Mouse (Mus musculus) liver, embryonic 16.5 days (tissue): ENCODE results near the gene Wbp1. TPM values are rescaled to one million over a fixed set of nuclear protein-coding genes. Genes with fewer than 3 reads are reported as not detected.

ENCODE experiments used
- ATAC-seq: fragments of 200-750 bp; cut with Nextera tagmentation; 2 replicates; pipeline ENCODE4 v1.8.0; 2017; ENCODE audit warnings: low read depth, mild to moderate bottlenecking, moderate number of reproducible peaks, moderate library complexity
- H3K27ac ChIP-seq: fragments of 300-500 bp; sonication (generic); 2 replicates; pipeline ENCODE4 v1.5.1; 2014; ENCODE audit warnings: mild to moderate bottlenecking, low read length
- H3K27me3 ChIP-seq: fragments of 300-500 bp; sonication (generic); 2 replicates; pipeline ENCODE4 v1.6.1; 2014; ENCODE audit warnings: low read depth, low read length, mixed read lengths; ENCODE audit not compliant: control insufficient read depth, insufficient read depth
- H3K36me3 ChIP-seq: fragments of 300-500 bp; sonication (generic); 2 replicates; pipeline ENCODE4 v1.6.1; 2014; ENCODE audit warnings: mild to moderate bottlenecking; ENCODE audit not compliant: control insufficient read depth, insufficient read depth
- H3K4me1 ChIP-seq: fragments of 300-500 bp; sonication (generic); 2 replicates; pipeline ENCODE4 v1.6.1; 2014; ENCODE audit warnings: low read depth, low read length, mixed read lengths; ENCODE audit not compliant: control insufficient read depth
- H3K4me2 ChIP-seq: fragments of 300-500 bp; sonication (generic); 2 replicates; pipeline ENCODE4 v1.6.1; 2014; ENCODE audit warnings: low read depth, low read length, mixed read lengths
- H3K4me3 ChIP-seq: fragments of 300-500 bp; sonication (generic); 2 replicates; pipeline ENCODE4 v1.5.1; 2014; ENCODE audit warnings: low read depth, mild to moderate bottlenecking, low read length
- H3K9ac ChIP-seq: fragments of 300-500 bp; sonication (generic); 2 replicates; pipeline ENCODE4 v1.6.1; 2014; ENCODE audit warnings: low read depth, low read length
- H3K9me3 ChIP-seq: fragments of 300-500 bp; sonication (generic); replicated peaks from 2 replicates; pipeline ENCODE4 v1.6.1; 2016; ENCODE audit warnings: low read length; ENCODE audit not compliant: control insufficient read depth
- WGBS: fragments of 180-500 bp; shearing (Covaris S2); extraction: QIAGEN DNeasy Blood & Tissue Kit; methylation state at CpG from one replicate; pipeline ENCODE4 v1.1.7; 2014; ENCODE audit not compliant: insufficient replicate concordance; 5-methylcytosine and 5-hydroxymethylcytosine counted together
- polyA plus RNA-seq: library from polyadenylated mRNA; unstranded; fragments of >200 nt; fragmentation: Nextera tagmentation; extraction: Ambion mirVana; gene quantifications from 2 replicates; pipeline ENCODE4 v1.2.1, GENCODE M21; 2015

Wbp1 gene
- polyA plus RNA-seq, 1 experiment from 2014 or later, result 28.3 TPM

- H3K27me3 ChIP-seq, result peaks cover 29% of the 10 kb centered on the region
- 24% methylated on average over 37 of the region's 37 CpGs for WGBS
- H3K4me3 ChIP-seq, result peak overlapping the region; percentile 58
- H3K36me3 ChIP-seq, result no peaks in the 10 kb centered on the region
- peak overlapping the region; percentile 43 for H3K9ac ChIP-seq
- H3K4me2 ChIP-seq, result peak overlapping the region; percentile 47
- H3K9me3 ChIP-seq, result no peaks in the 10 kb centered on the region
- ATAC-seq, result no peak
- 0 out of 2 replicates have a peak overlapping the region, but pooled peaks have one; percentile 12 for H3K27ac ChIP-seq
- peaks cover 30% of the 10 kb centered on the region for H3K4me1 ChIP-seq
Observed at GRCm38 (mm10) chr6:83135571-83136161, 14.3 kb upstream of the Wbp1 start.

GRCm38 (mm10) chr6:83134951-83135513 is 13.7 kb upstream of the Wbp1 start, which contains the start of gene Rtkn:
Gene Rtkn (plus strand): TSS chr6:83135463.
- H3K27ac ChIP-seq, result 0 out of 2 replicates have a peak within 1 kb of the TSS, but pooled peaks have one; percentile 18
- ATAC-seq, result no peak

GRCm38 (mm10) chr6:83134226-83134625 is 12.9 kb upstream of the Wbp1 start:
- Histone ChIP-seq H3K36me3 (no peaks in the 10 kb centered on the region), H3K27ac (no peak overlapping the region), H3K4me3 (no peak overlapping the region), H3K4me2 (no peak overlapping the region), H3K27me3 (peaks cover 29% of the 10 kb centered on the region), H3K4me1 (peaks cover 30% of the 10 kb centered on the region), H3K9me3 (no peaks in the 10 kb centered on the region), H3K9ac (no peak overlapping the region)
- no peak for ATAC-seq
- WGBS, result 41% methylated on average over 3 of the region's 3 CpGs

More at GRCm38 (mm10) chr6:83134951-83135513, 13.7 kb upstream of the Wbp1 start, which contains the start of gene Rtkn:
- peak within 1 kb of the TSS; percentile 47 for H3K4me2 ChIP-seq
- H3K4me1 ChIP-seq, result peaks cover 30% of the 10 kb centered on the region
- H3K9ac ChIP-seq, result peak within 1 kb of the TSS; percentile 43
- H3K9me3 ChIP-seq, result no peaks in the 10 kb centered on the region
- no peaks in the 10 kb centered on the region for H3K36me3 ChIP-seq
- H3K4me3 ChIP-seq, result peak within 1 kb of the TSS; percentile 58
- 56% methylated on average over 7 of the region's 7 CpGs for WGBS
- peaks cover 29% of the 10 kb centered on the region for H3K27me3 ChIP-seq

- peaks cover 23% of the 10 kb centered on the region for H3K27me3 ChIP-seq
- peak; percentile 38 for ATAC-seq
- H3K9me3 ChIP-seq, result no peaks in the 10 kb centered on the region
- no peaks in the 10 kb centered on the region for H3K36me3 ChIP-seq
- WGBS, result 63% methylated on average over 9 of the region's 9 CpGs
- no peak overlapping the region for H3K4me2 ChIP-seq
- H3K4me1 ChIP-seq, result peaks cover 19% of the 10 kb centered on the region
- peak overlapping the region; percentile 85 for H3K27ac ChIP-seq
- no peak overlapping the region for H3K9ac ChIP-seq
- H3K4me3 ChIP-seq, result no peak overlapping the region
Observed at GRCm38 (mm10) chr6:83132176-83132919, 11.0 kb upstream of the Wbp1 start.

GRCm38 (mm10) chr6:83131469-83132034 is 10.2 kb upstream of the Wbp1 start:
- H3K27me3 ChIP-seq, result peaks cover 15% of the 10 kb centered on the region
- ATAC-seq, result peak; percentile 85
- H3K9ac ChIP-seq, result 0 out of 2 replicates have a peak overlapping the region, but pooled peaks have one; percentile 12
- no peaks in the 10 kb centered on the region for H3K9me3 ChIP-seq
- no peaks in the 10 kb centered on the region for H3K36me3 ChIP-seq
- WGBS, result 36% methylated on average over 6 of the region's 6 CpGs
- no peak overlapping the region for H3K4me3 ChIP-seq
- peak overlapping the region; percentile 85 for H3K27ac ChIP-seq
- peaks cover 19% of the 10 kb centered on the region for H3K4me1 ChIP-seq
- peak overlapping the region; percentile 31; the same call in 1 of the 2 replicates for H3K4me2 ChIP-seq

- ATAC-seq, result no peak
Observed at GRCm38 (mm10) chr6:83127419-83127818, 6.1 kb upstream of the Wbp1 start.

GRCm38 (mm10) chr6:83125331-83125730 is 4.0 kb upstream of the Wbp1 start, which contains the start of gene Ino80b:
Gene Ino80b (minus strand): TSS chr6:83125431.
- H3K4me2 ChIP-seq, result peak within 1 kb of the TSS; percentile 81
- no peaks in the 10 kb centered on the region for H3K27me3 ChIP-seq
- 30% methylated on average over 5 of the region's 5 CpGs for WGBS
- H3K9me3 ChIP-seq, result no peaks in the 10 kb centered on the region
- ATAC-seq, result no peak
- peak within 1 kb of the TSS; percentile 85 for H3K27ac ChIP-seq
- peak within 1 kb of the TSS; percentile 83 for H3K9ac ChIP-seq
- peak within 1 kb of the TSS; percentile 81 for H3K4me3 ChIP-seq
- peaks cover 28% of the 10 kb centered on the region for H3K4me1 ChIP-seq
- H3K36me3 ChIP-seq, result no peaks in the 10 kb centered on the region

More at GRCm38 (mm10) chr6:83127419-83127818, 6.1 kb upstream of the Wbp1 start:
- Histone ChIP-seq H3K27ac (no peak overlapping the region), H3K36me3 (no peaks in the 10 kb centered on the region), H3K4me3 (no peak overlapping the region), H3K9me3 (no peaks in the 10 kb centered on the region), H3K4me2 (no peak overlapping the region), H3K27me3 (no peaks in the 10 kb centered on the region), H3K9ac (no peak overlapping the region), H3K4me1 (peaks cover 22% of the 10 kb centered on the region)
- WGBS, result 69% methylated on average over 5 of the region's 5 CpGs

- Histone ChIP-seq H3K27me3 (no peaks in the 10 kb centered on the region), H3K4me1 (peaks cover 32% of the 10 kb centered on the region), H3K4me3 (peak overlapping the region; percentile 81), H3K9ac (peak overlapping the region; percentile 83), H3K27ac (peak overlapping the region; percentile 85), H3K9me3 (no peaks in the 10 kb centered on the region), H3K4me2 (peak overlapping the region; percentile 81), H3K36me3 (no peaks in the 10 kb centered on the region)
- peak; percentile 4; the same call in 1 of the 2 replicates for ATAC-seq
- WGBS, result under 1% methylated on average over 30 of the region's 30 CpGs
Observed at GRCm38 (mm10) chr6:83124851-83125312, 3.5 kb upstream of the Wbp1 start.
